Mouse (Mus musculus): ENCODE data around the gene Olfr812.

GRCm38 (mm10) chr10:129794817-129795216 is 51.1 kb downstream of the Olfr812 start, which contains the start of gene Olfr810:
- TF ChIP-seq CTCF (IDR thresholded peaks at IDR 0.05; ENCODE audit: control insufficient read depth, insufficient read depth, low read length) (no peak), POLR2A (IDR thresholded peaks at IDR 0.05; ENCODE audit: borderline replicate concordance, control insufficient read depth, low read depth, low read length) (no peak)

Data from bone marrow, adult 2 months (tissue).